Mouse (Mus musculus) embryonic fibroblast, embryonic 13.5 days (primary cell): ENCODE data around the gene Stat6. TPM values are rescaled to one million over a fixed set of nuclear protein-coding genes. Genes with fewer than 3 reads are reported as not detected.

Experiments
- H3K27ac ChIP-seq: 2 replicates; pipeline ENCODE4 v1.5.1; 2012; ENCODE audit warnings: low read length, control low read depth, inconsistent platforms; ENCODE audit not compliant: insufficient read depth
- H3K4me1 ChIP-seq: 2 replicates; pipeline ENCODE4 v1.6.1; 2011; ENCODE audit warnings: low read length; ENCODE audit not compliant: control insufficient read depth, insufficient read depth
- H3K4me3 ChIP-seq: 2 replicates; pipeline ENCODE4 v1.5.1; 2011; ENCODE audit warnings: mild to moderate bottlenecking, control low read depth, low read length; ENCODE audit not compliant: insufficient read depth
- CTCF ChIP-seq: IDR thresholded peaks from 2 replicates; pipeline ENCODE4 v1.5.1; 2011; ENCODE audit warnings: mild to moderate bottlenecking, control low read depth, low read length, moderate library complexity, borderline replicate concordance; ENCODE audit not compliant: insufficient read depth
- POLR2A ChIP-seq: IDR thresholded peaks from 2 replicates; pipeline ENCODE4 v1.6.1; 2011; ENCODE audit warnings: low read depth, mild to moderate bottlenecking, control low read depth, low read length, moderate library complexity
- polyA plus RNA-seq: library from polyadenylated mRNA; stranded (reverse); fragments of >200 nt; gene quantifications from 2 replicates; pipeline ENCODE4 v1.2.4, GENCODE M21; 2011; ENCODE audit warnings: low read depth; ENCODE audit not compliant: missing spikeins, insufficient read length

Gene Stat6
- polyA plus RNA-seq, 1 experiment, result 55.1 TPM

DNA sequence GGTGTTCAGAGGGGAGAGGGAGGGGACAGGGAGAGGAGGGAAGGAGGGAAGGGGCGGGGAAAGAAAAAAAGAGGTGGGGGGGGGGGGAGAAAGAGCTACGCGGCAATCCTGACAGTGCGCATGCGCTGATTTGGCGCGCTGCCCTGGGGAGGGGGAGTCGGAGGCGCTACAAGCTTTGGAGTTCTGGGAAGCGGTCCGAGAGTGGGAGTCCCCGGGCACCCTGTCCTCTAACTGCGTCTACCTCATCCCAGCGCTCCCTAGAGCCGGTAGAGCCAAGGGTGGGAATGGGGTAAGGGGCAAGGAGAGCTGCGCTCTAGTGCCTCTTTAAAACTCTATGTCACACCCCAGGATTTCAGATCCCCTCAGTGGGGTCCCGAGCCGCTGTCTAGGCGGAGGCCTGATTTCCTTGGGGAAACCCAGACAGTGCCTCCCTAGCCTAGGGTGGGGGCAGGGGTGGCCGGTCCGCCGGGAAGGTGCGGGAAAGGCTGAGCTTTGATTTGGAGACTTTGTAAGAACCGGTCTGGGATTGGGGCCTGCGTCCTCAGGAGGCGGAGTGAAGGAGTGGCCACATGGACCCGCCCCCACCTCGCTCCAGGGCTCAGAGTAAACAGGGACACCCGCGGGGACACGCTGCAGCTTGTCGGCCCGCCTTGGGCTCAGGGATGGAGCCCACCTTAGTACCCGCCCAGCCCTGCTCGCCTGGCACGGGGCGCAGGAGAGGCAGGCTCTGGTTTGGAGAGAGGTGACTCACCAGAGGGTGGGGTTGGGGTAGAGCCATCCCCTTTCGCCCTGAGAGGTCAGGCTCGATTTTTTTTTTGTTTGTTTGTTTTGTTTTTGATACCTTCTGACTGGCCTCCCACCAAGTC, 21.4 kb upstream of the Stat6 start:
- TF ChIP-seq CTCF (no peak), POLR2A (peak; percentile 72)
- H3K4me1 ChIP-seq, result peaks cover 7% of the 10 kb centered on the region
- peak overlapping the region; percentile 63 for H3K4me3 ChIP-seq
- peak overlapping the region; percentile 99 for H3K27ac ChIP-seq

DNA sequence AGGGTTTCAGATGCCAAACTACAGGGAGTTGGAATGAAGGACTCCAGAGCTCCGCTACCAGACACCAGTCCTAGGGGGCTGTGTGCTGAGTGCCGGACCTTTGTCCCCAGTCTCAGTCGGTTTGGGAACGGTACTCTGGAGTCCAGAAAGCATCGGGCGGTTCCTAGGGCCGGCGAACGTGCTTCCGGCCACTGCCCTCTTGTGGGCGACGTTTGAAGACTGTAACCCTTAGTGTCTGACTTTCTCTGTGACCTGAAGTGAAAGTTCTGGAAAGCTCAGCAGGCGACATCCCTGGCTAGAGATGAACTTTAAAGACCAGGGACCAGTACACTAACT, 20.8 kb upstream of the Stat6 start:
- peak overlapping the region; percentile 16 for H3K4me3 ChIP-seq
- H3K27ac ChIP-seq, result peak overlapping the region; percentile 99
- TF ChIP-seq POLR2A, result no peak; the same call in 1 of the 2 replicates
- TF ChIP-seq CTCF, result peak; percentile 45; the same call in 1 of the 2 replicates
- peaks cover 6% of the 10 kb centered on the region for H3K4me1 ChIP-seq

DNA sequence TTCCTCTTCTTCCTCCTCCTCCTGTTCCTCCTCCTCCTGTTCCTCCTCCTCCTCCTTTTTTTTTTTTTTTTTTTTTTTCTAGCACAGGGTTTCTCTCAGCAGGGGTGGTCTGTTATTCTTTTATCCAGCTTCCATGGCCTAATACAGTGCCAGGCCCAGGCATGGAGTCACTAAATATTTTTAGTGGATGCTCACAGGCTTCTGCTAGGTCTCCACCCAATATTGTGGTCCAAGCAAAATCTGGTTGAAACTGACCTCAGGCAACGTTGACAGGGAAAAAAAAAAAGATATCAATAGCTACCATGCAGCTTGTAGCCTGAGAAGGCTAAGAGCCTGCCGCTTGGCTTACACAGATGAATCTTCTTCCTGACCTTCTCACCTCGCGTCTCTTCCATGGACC, 20.1 kb upstream of the Stat6 start:
- Histone ChIP-seq H3K4me3 (no peak overlapping the region), H3K4me1 (no peaks in the 10 kb centered on the region; the same call in 1 of the 2 replicates), H3K27ac (peak overlapping the region; percentile 99)
- TF ChIP-seq POLR2A (no peak; the same call in 1 of the 2 replicates), CTCF (no peak)

DNA sequence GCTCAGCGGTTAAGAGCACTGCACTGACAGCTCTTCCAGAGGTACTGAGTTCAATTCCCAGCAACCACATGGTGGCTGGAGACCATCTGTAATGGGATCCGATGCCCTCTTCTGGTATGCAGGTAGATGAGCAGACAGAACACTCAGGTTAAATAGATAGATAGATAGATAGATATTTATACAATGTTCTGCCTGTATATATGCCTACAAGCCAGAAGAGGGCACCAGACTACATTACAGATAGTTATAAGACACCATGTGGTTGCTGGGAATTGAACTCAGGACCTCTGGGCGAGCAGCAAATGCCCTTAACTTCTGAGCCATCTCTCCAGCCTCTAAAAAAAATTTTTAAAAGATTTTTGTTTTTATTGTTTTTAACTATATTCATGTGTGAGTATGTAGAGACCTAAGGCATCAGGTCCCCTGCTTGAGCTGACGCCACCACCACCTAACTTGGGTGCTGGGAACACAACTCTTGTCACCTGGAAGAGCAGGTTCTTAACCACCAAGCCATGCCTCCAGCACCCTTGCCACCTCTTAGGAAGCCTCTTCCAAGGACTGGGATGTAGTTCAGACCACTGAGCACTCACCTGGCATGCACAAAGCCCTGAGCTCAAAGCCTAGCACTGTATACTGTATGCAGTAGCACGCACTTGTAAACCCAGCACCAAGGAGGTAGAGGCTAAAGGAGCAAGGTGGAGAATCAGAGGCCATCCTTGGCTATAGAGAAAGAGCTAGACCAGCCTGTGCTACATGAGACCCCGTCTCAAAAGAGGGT, 19.2 kb upstream of the Stat6 start:
- H3K4me1 ChIP-seq, result no peaks in the 10 kb centered on the region
- no peak for TF ChIP-seq POLR2A
- no peak for TF ChIP-seq CTCF
- no peak overlapping the region for H3K27ac ChIP-seq
- H3K4me3 ChIP-seq, result no peak overlapping the region

DNA sequence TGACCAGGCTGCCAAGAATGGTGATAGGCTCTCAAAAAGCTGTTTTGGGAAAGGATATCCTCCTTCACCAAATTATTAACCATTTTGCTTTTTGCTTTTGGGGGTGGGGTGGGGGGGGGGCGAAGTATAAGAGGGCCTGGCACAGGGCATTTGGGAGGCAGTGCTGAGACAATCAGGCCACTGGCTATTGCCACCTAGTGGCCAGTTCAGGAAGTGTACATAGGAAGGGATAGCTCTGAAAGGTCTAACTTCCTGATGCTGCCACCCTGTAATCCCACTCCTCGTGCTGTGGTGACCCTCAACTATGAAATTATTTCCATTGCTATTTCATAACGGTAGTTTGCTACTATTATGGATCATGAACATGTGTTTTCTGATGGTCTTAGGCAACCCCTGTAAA, 16.4 kb upstream of the Stat6 start:
- no peak overlapping the region for H3K4me3 ChIP-seq
- TF ChIP-seq POLR2A, result no peak
- no peak for TF ChIP-seq CTCF
- no peaks in the 10 kb centered on the region for H3K4me1 ChIP-seq
- no peak overlapping the region for H3K27ac ChIP-seq

DNA sequence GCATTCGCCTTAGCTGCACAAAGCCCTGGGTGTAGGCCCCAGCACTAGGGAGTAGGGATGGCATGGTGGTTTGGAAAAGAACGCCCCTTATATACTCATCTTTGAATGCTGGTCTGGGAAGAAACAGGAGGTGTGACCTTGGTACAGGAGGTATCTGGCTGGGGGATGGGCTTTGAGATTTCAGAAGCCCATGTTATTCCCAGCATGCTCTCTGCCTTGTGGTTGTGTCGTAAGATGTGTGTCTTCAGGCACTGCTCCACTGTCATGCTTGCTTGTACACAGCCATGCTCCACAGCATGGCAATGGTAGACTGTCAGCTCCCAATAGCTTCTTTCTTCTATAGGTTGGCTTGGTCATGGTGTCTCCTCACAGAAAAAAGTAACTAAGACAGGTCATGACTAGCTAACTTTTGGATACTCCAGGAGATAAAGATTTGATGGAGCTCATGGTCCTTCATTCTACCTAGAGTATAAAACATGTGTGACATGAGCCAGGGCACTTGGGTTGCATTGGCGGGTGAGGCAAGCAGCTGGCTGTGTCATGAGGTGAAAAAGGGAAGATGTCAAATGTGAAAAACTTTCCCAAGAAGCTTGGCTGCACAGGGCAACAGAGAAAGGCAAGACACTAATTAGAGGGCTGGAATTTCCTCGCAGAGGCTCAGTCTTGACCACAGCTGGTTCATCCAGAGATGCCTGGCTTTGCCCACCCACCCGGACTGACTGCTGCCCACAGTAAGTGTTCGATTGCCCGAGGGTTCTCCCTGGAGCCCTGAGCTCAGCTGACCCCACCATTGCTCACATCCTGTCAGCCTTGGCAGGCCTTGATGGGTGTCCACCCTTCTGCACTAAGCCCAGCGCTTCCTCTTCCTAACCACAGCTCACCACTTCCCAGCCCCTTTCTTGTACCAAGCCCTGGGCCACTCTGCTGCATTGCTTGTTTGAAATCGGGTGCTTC, 11.2 kb upstream of the Stat6 start:
- Histone ChIP-seq H3K27ac (no peak overlapping the region), H3K4me1 (peaks cover 6% of the 10 kb centered on the region; the same call in 1 of the 2 replicates), H3K4me3 (no peak overlapping the region)
- TF ChIP-seq POLR2A (no peak), CTCF (no peak)

DNA sequence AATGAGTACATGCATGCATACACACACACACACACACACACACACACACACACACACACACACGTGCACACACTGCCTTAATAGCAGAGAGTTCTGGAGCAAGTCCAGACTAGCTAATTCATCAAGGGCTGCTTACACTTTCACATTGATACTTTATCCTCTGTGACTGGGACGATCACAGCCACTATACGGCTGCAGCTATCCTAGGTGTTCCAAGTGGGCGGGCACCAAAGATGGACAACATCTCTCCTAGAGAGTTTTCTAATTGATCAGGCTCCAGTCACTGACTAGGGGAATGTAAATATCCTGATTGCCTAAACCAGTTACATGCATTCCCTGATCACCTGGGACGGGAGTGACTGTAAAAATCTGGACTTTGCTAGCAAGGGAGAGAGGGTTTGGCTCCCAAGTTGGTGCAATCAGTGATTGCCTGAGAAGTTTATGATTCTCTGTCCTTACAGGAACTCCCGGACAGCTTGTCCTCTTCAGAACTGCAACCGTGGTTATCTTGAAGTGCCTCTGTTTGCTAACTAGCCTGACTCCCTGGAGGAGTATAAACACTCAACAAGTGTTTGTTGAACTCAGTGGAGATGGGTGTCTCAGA, 10.0 kb upstream of the Stat6 start:
- no peak for TF ChIP-seq CTCF
- TF ChIP-seq POLR2A, result no peak
- no peak overlapping the region for H3K27ac ChIP-seq
- H3K4me1 ChIP-seq, result peaks cover 6% of the 10 kb centered on the region; the same call in 1 of the 2 replicates
- no peak overlapping the region for H3K4me3 ChIP-seq

DNA sequence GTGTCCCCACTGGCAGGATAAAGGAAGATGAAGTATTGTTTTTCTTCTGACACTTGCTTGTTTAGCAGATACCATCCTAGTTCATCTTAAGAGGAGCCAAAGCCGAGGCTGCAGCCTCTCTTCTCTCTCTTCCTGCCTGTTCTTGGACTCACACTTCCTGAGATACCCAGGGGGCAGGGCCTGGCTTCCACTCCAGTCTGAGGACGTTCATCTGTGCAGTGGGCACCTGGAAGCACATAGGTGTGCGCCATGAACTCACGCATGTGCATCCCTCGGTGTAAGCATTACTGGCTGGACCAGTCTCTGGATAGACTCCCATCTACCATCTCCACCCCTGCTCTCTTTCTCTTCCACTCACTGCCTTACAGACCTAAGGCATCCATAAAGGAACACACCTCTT, 2.4 kb upstream of the Stat6 start:
- H3K27ac ChIP-seq, result no peak overlapping the region
- H3K4me1 ChIP-seq, result peaks cover 6% of the 10 kb centered on the region
- TF ChIP-seq POLR2A (no peak), CTCF (no peak)

More for the DNA sequence above, 2.4 kb upstream of the Stat6 start:
- H3K4me3 ChIP-seq, result no peak overlapping the region
